Mouse (Mus musculus) CD8-positive naive resting alpha-beta T cell, adult 57 days (primary cell): ENCODE results near the gene Sprr3. TPM values are rescaled to one million over a fixed set of nuclear protein-coding genes. Genes with fewer than 3 reads are reported as not detected.

Experiments
- total RNA-seq: library from RNA; stranded (reverse); gene quantifications from one replicate; pipeline ENCODE4 v1.2.4, GENCODE M21; 2023

Sprr3 gene
- not detected for total RNA-seq

GRCm38 (mm10) chr3:92458620-92459019 lies at the start of gene Sprr3:
Gene Sprr3 (minus strand): TSS chr3:92458720.

GRCm38 (mm10) chr3:92500393-92500792 lies 41.9 kb upstream of the Sprr3 start, which contains the start of gene Sprr4:
Gene Sprr4 (minus strand): TSS chr3:92500493.

GRCm38 (mm10) chr3:92485863-92486262 lies 27.3 kb upstream of the Sprr3 start, which contains the start of gene Sprr1a:
Gene Sprr1a (minus strand): TSS chr3:92485895.

GRCm38 (mm10) chr3:92438689-92439088 lies 19.8 kb downstream of the Sprr3 start, which contains the start of gene Sprr1b:
Gene Sprr1b (minus strand): TSS chr3:92438789.

GRCm38 (mm10) chr3:92432282-92432681 lies 26.2 kb downstream of the Sprr3 start, which contains the start of gene Sprr2k:
Gene Sprr2k (plus strand): TSS chr3:92432582.

GRCm38 (mm10) chr3:92429323-92429722 lies 29.2 kb downstream of the Sprr3 start, which contains the start of gene Gm9774:
Gene Gm9774 (minus strand): TSS chr3:92429423.

GRCm38 (mm10) chr3:92417782-92418181 lies 40.7 kb downstream of the Sprr3 start, which contains the start of gene Sprr2j-ps:
Gene Sprr2j-ps (plus strand): TSS chr3:92418082.

GRCm38 (mm10) chr3:92407691-92408090 lies 50.8 kb downstream of the Sprr3 start, which contains the start of gene Sprr2i:
Gene Sprr2i (plus strand): TSS chr3:92407991.

Other genes starting within 250 kb of the Sprr3 start
- gene Sprr2a1, start 242.9 kb downstream of the Sprr3 start, total RNA-seq = not detected
- gene Sprr2a2, start 242.8 kb downstream of the Sprr3 start, total RNA-seq = not detected
- not detected for gene Sprr2a3, start 173.3 kb downstream of the Sprr3 start, total RNA-seq
- not detected for gene Sprr2b, start 142.1 kb downstream of the Sprr3 start, total RNA-seq
- gene Sprr2d, start 119.6 kb downstream of the Sprr3 start, total RNA-seq = not detected
- not detected for gene Sprr2e, start 106.6 kb downstream of the Sprr3 start, total RNA-seq
- not detected for gene Sprr2f, start 93.5 kb downstream of the Sprr3 start, total RNA-seq
- gene Sprr2h, start 73.0 kb downstream of the Sprr3 start, total RNA-seq = not detected
- not detected for gene Sprr2i, start 50.7 kb downstream of the Sprr3 start, total RNA-seq
- not detected for gene Sprr2j-ps, start 40.6 kb downstream of the Sprr3 start, total RNA-seq
- 1.4 TPM for gene Gm9774, start 29.3 kb downstream of the Sprr3 start, total RNA-seq
- not detected for gene Sprr2k, start 26.1 kb downstream of the Sprr3 start, total RNA-seq
- gene Sprr1b, start 19.9 kb downstream of the Sprr3 start, total RNA-seq = not detected
- gene Sprr1a, start 27.2 kb upstream of the Sprr3 start, total RNA-seq = not detected
- not detected for gene Sprr4, start 41.8 kb upstream of the Sprr3 start, total RNA-seq
- gene 2310046K23Rik, start 75.8 kb upstream of the Sprr3 start, total RNA-seq = not detected
- gene Ivl, start 115.0 kb upstream of the Sprr3 start, total RNA-seq = not detected
- gene Smcp, start 130.3 kb upstream of the Sprr3 start, total RNA-seq = not detected
- not detected for gene 2210017I01Rik, start 148.8 kb upstream of the Sprr3 start, total RNA-seq
- not detected for gene Lce6a, start 162.9 kb upstream of the Sprr3 start, total RNA-seq
- gene Lce1a1, start 189.6 kb upstream of the Sprr3 start, total RNA-seq = not detected
- gene Lce1b, start 198.2 kb upstream of the Sprr3 start, total RNA-seq = not detected
- not detected for gene Lce1a2, start 211.6 kb upstream of the Sprr3 start, total RNA-seq
- gene Lce1c, start 220.5 kb upstream of the Sprr3 start, total RNA-seq = not detected
- gene Lce1d, start 228.5 kb upstream of the Sprr3 start, total RNA-seq = not detected